Mouse (Mus musculus): ENCODE data around the gene Igtp.

GRCm38 (mm10) chr11:58214391-58215048, 15.2 kb downstream of the Igtp start:
- TF ChIP-seq POLR2A (IDR thresholded peaks at IDR 0.05; ENCODE audit: borderline replicate concordance, extremely low read depth, insufficient read depth, insufficient read length, poor library complexity, severe bottlenecking) = no peak
- no peak for TF ChIP-seq CTCF (IDR thresholded peaks at IDR 0.05; ENCODE audit: borderline replicate concordance, extremely low read depth, insufficient read depth, insufficient read length)
